Mouse (Mus musculus): ENCODE results near the gene Dlgap1. TPM values are rescaled to one million over a fixed set of nuclear protein-coding genes. Genes with fewer than 3 reads are reported as not detected.

The Dlgap1 gene
- polyA plus RNA-seq, 2 experiments: 4.6 to 4.7 TPM

DNA sequence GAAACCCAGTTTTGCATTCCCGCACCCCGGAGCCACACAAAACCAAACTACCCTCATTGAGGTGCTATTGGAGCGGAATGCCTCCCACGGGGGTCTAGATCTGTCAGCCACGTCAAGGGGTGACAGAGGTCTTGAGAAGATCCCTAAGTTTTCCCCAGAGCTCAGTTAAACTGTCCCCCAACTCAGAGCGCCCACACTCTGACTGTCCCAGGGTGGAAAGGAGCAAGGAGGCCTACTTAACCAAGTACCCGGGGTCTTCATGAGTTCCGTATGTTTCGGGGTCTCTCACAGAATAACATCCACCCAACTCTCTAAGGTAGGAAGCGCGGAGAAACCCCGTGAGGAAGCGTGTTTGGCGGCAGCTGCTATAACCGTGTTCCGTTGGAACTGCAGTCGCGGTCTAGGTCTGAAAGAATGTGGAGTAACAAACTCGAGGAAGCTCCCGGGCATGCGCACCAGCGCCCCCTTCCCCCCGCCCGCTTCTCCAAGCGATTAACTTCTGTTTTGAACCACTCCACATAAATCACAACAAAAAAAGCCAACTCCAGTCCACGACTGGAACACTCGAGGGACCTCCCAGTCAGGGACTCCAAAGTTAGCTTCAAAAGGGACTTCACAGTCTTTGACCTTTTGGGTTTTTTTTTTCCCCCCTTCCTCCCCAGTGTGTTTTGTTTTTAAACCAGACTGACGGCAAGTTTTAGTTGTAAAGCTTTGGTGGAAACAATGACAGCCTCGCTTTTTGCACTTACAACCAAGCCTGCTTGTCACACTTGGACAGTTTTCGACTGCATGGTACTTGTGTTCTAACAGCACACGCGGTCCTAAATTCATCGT is 880.7 kb downstream of the Dlgap1 start:
- peak; percentile 85; the same call in 1 of the 2 replicates for TF ChIP-seq POLR2A (IDR thresholded peaks at IDR 0.05; ENCODE audit: borderline replicate concordance, extremely low read depth, insufficient read depth, insufficient read length)
- Histone ChIP-seq H3K4me3 (replicated peaks; ENCODE audit: low read length) (peak overlapping the region; percentile 69), H3K4me1 (ENCODE audit: control insufficient read depth, insufficient read depth, low read length) (0 out of 2 replicates have a peak, but pooled peaks cover 7% of the 10 kb centered on the region), H3K36me3 (ENCODE audit: control insufficient read depth, insufficient read depth, low read length) (peaks cover 17% of the 10 kb centered on the region), H3K27me3 (ENCODE audit: control insufficient read depth, insufficient read depth, low read length) (no peaks in the 10 kb centered on the region), H3K9ac (ENCODE audit: low read depth, low read length, severe bottlenecking) (peak overlapping the region; percentile 85), H3K9me3 (ENCODE audit: control insufficient read depth, low read length) (no peaks in the 10 kb centered on the region), H3K4me2 (replicated peaks; ENCODE audit: low read depth, low read length, severe bottlenecking) (peak overlapping the region; percentile 76), H3K27ac (replicated peaks; ENCODE audit: low read depth, low read length) (peak overlapping the region; percentile 95)
- under 1% methylated on average over 32 of the region's 33 CpGs for WGBS
- peak; percentile 7; the same call in 1 of the 2 replicates for ATAC-seq (ENCODE audit: low FRiP score, low read depth)
- DNase-seq (ENCODE audit: low spot score): peak; percentile 94

DNA sequence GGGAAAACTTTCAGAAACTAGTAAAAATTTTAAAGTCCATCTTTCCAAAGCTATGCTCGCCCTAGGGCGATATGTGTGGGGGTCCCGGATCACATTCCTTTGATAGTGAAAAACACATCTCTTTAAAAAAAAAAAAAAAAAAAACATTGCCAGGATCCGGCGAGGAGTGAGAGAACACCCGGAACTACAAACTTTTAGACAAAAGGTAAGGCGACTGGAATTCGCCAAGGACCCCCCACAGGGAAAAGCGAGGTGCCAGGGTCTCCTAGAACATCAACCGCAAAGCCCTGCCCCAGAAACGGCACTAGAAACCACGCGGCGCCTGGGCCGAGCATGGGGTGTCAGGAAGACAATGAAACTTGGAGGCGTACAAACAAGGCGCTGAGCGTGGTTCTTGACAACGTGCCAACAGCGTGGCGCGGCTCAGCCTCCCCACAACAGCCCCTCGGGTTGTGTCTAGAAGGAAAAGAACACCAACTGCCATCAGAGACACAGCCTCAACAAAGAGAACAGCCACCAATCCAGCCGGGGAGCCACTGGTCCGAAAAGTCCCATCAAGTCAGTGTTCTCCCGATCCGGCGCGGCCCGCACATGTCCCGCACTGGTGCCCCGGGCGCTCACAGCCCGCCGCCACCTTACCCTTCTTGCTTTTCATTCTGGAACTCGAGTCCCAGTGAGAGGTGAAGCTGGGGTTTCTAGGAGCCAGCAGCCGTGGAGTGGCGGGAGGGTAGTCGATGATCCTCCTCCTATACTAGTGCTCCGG is 881.5 kb downstream of the Dlgap1 start:
- 0% methylated on average over 39 of the region's 40 CpGs for WGBS
- no peaks in the 10 kb centered on the region for H3K9me3 ChIP-seq (ENCODE audit: control insufficient read depth, low read length)
- DNase-seq (ENCODE audit: low spot score) (peak; percentile 69), ATAC-seq (ENCODE audit: low FRiP score, low read depth) (peak; percentile 1)
- peak overlapping the region; percentile 85 for H3K9ac ChIP-seq (ENCODE audit: low read depth, low read length, severe bottlenecking)
- H3K27me3 ChIP-seq (ENCODE audit: control insufficient read depth, insufficient read depth, low read length): no peaks in the 10 kb centered on the region
- H3K36me3 ChIP-seq (ENCODE audit: control insufficient read depth, insufficient read depth, low read length): peaks cover 10% of the 10 kb centered on the region; the same call in 1 of the 2 replicates
- TF ChIP-seq POLR2A (IDR thresholded peaks at IDR 0.05; ENCODE audit: borderline replicate concordance, extremely low read depth, insufficient read depth, insufficient read length): no peak
- H3K27ac ChIP-seq (replicated peaks; ENCODE audit: low read depth, low read length): peak overlapping the region; percentile 95
- H3K4me1 ChIP-seq (ENCODE audit: control insufficient read depth, insufficient read depth, low read length): 0 out of 2 replicates have a peak, but pooled peaks cover 7% of the 10 kb centered on the region
- H3K4me3 ChIP-seq (replicated peaks; ENCODE audit: low read length): peak overlapping the region; percentile 69
- H3K4me2 ChIP-seq (replicated peaks; ENCODE audit: low read depth, low read length, severe bottlenecking): peak overlapping the region; percentile 76

DNA sequence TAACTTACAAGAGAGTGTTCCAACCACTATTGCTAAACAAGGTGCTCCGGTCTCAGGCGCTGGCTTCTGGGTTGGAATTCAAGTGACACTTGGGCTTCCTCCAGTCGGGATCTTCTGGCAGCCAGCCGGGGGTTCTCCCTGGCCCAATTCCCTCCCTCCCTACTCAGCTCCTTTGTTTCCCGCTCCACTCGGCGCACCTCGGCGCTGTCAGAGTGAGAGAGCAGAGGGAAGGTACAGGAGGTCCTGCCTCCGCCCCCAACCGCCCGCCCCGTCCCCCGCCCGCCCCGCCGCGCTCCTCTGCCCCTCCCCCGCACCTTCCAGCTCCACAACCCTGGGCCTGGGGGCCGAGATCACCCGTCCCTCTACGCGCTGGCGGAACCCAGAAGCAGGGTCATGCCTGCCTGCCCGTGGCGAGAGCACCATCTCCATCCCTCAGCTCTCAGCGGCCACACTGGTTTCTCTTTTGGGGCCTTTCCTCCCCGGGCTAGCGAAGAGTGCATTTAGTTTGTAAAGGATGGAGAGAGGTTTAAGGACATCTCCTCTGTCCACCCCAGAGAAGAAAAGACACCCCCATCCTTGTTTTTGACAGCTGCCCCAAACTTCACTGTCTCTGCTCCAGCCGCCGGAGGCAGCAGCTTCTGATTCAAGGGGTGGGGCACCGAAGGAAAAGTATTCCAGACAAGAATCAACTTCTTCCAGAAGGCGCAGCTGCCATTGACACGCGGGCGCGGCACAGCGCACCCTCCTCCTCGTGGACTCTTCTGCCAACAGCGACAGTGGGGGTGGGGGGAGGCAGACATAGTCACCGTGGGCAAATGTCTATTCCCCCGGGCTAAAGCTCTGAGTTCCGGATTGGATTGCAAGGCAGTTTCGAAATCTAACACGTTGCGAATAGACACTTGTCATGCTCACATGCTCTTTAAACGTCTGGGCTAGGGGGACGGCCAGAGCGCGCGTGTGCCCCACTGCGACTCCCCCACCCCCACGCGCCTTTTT is 882.4 kb downstream of the Dlgap1 start:
- DNase-seq (ENCODE audit: low spot score) (peak; percentile 75), ATAC-seq (ENCODE audit: low FRiP score, low read depth) (peak; percentile 68)
- H3K4me2 ChIP-seq (replicated peaks; ENCODE audit: low read depth, low read length, severe bottlenecking): peak overlapping the region; percentile 76
- peak overlapping the region; percentile 85 for H3K9ac ChIP-seq (ENCODE audit: low read depth, low read length, severe bottlenecking)
- H3K27me3 ChIP-seq (ENCODE audit: control insufficient read depth, insufficient read depth, low read length): no peaks in the 10 kb centered on the region
- TF ChIP-seq POLR2A (IDR thresholded peaks at IDR 0.05; ENCODE audit: borderline replicate concordance, extremely low read depth, insufficient read depth, insufficient read length): peak; percentile 72; the same call in 1 of the 2 replicates
- H3K27ac ChIP-seq (replicated peaks; ENCODE audit: low read depth, low read length): peak overlapping the region; percentile 95
- H3K4me3 ChIP-seq (replicated peaks; ENCODE audit: low read length): peak overlapping the region; percentile 69
- H3K36me3 ChIP-seq (ENCODE audit: control insufficient read depth, insufficient read depth, low read length): peaks cover 1% of the 10 kb centered on the region; the same call in 1 of the 2 replicates
- no peaks in the 10 kb centered on the region for H3K9me3 ChIP-seq (ENCODE audit: control insufficient read depth, low read length)
- 0 out of 2 replicates have a peak, but pooled peaks cover 7% of the 10 kb centered on the region for H3K4me1 ChIP-seq (ENCODE audit: control insufficient read depth, insufficient read depth, low read length)
- WGBS: under 1% methylated on average over 50 of the region's 54 CpGs

- Histone ChIP-seq H3K4me3 (replicated peaks; ENCODE audit: low read length) (peak overlapping the region; percentile 69), H3K9ac (ENCODE audit: low read depth, low read length, severe bottlenecking) (peak overlapping the region; percentile 85), H3K36me3 (ENCODE audit: control insufficient read depth, insufficient read depth, low read length) (no peaks in the 10 kb centered on the region), H3K27ac (replicated peaks; ENCODE audit: low read depth, low read length) (peak overlapping the region; percentile 95), H3K9me3 (ENCODE audit: control insufficient read depth, low read length) (no peaks in the 10 kb centered on the region), H3K27me3 (ENCODE audit: control insufficient read depth, insufficient read depth, low read length) (no peaks in the 10 kb centered on the region), H3K4me1 (ENCODE audit: control insufficient read depth, insufficient read depth, low read length) (0 out of 2 replicates have a peak, but pooled peaks cover 4% of the 10 kb centered on the region), H3K4me2 (replicated peaks; ENCODE audit: low read depth, low read length, severe bottlenecking) (peak overlapping the region; percentile 76)
- no peak for TF ChIP-seq POLR2A (IDR thresholded peaks at IDR 0.05; ENCODE audit: borderline replicate concordance, extremely low read depth, insufficient read depth, insufficient read length)
- peak; percentile 48 for DNase-seq (ENCODE audit: low spot score)
- ATAC-seq (ENCODE audit: low FRiP score, low read depth): no peak
- WGBS: under 1% methylated on average over 29 of the region's 29 CpGs
Observed at GRCm38 (mm10) chr17:70852011-70852685, 883.3 kb downstream of the Dlgap1 start.
